Mouse (Mus musculus) embryonic fibroblast, embryonic 13.5 days (primary cell): ENCODE measurements at regions not wholly inside any gene's neighbourhood (a gene's known extent, or its start where the extent isn't known, plus 50 kb on each side); places are given as distances from the start of the nearest gene placed in this dataset.

Experiments
- H3K27ac ChIP-seq: 2 replicates; pipeline ENCODE4 v1.5.1; 2012; ENCODE audit warnings: low read length, control low read depth, inconsistent platforms; ENCODE audit not compliant: insufficient read depth
- H3K4me1 ChIP-seq: 2 replicates; pipeline ENCODE4 v1.6.1; 2011; ENCODE audit warnings: low read length; ENCODE audit not compliant: control insufficient read depth, insufficient read depth
- H3K4me3 ChIP-seq: 2 replicates; pipeline ENCODE4 v1.5.1; 2011; ENCODE audit warnings: mild to moderate bottlenecking, control low read depth, low read length; ENCODE audit not compliant: insufficient read depth
- CTCF ChIP-seq: IDR thresholded peaks from 2 replicates; pipeline ENCODE4 v1.5.1; 2011; ENCODE audit warnings: mild to moderate bottlenecking, control low read depth, low read length, moderate library complexity, borderline replicate concordance; ENCODE audit not compliant: insufficient read depth
- POLR2A ChIP-seq: IDR thresholded peaks from 2 replicates; pipeline ENCODE4 v1.6.1; 2011; ENCODE audit warnings: low read depth, mild to moderate bottlenecking, control low read depth, low read length, moderate library complexity

DNA sequence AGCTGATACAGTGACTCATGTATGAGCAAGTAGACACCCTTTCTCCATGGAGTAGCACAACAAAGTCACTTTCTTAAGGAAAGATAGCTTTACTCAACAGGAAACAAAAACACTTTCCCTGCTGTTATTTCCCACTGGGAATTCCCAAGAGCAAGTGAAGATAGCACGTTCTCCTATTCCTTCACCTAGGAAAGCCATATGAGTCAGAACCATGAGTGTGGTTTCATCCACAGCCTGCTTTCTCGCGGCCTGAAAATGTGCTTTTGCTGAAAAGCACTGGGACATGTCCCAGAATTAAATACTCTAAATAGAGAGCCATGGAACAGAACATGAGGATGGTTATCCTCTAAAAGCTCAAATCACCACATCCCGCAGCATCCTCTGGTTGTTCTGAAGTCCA lies 304.6 kb downstream of the Klf6 start:
- TF ChIP-seq POLR2A (no peak), CTCF (no peak)
- H3K27ac ChIP-seq, result peak overlapping the region; percentile 94
- H3K4me1 ChIP-seq, result peaks cover 10% of the 10 kb centered on the region
- H3K4me3 ChIP-seq, result no peak overlapping the region

- peak overlapping the region; percentile 95 for H3K27ac ChIP-seq
- TF ChIP-seq CTCF (no peak), POLR2A (no peak)
These were observed 305.9 kb downstream of the Klf6 start for GRCm38 (mm10) chr13:6167055-6167761.

GRCm38 (mm10) chr13:6173095-6173494 lies 311.8 kb downstream of the Klf6 start:
- Histone ChIP-seq H3K4me1 (no peaks in the 10 kb centered on the region), H3K4me3 (no peak overlapping the region), H3K27ac (no peak overlapping the region)
- TF ChIP-seq CTCF (no peak), POLR2A (no peak)

More at GRCm38 (mm10) chr13:6167055-6167761, 305.9 kb downstream of the Klf6 start:
- Histone ChIP-seq H3K4me3 (no peak overlapping the region), H3K4me1 (peaks cover 10% of the 10 kb centered on the region)

DNA sequence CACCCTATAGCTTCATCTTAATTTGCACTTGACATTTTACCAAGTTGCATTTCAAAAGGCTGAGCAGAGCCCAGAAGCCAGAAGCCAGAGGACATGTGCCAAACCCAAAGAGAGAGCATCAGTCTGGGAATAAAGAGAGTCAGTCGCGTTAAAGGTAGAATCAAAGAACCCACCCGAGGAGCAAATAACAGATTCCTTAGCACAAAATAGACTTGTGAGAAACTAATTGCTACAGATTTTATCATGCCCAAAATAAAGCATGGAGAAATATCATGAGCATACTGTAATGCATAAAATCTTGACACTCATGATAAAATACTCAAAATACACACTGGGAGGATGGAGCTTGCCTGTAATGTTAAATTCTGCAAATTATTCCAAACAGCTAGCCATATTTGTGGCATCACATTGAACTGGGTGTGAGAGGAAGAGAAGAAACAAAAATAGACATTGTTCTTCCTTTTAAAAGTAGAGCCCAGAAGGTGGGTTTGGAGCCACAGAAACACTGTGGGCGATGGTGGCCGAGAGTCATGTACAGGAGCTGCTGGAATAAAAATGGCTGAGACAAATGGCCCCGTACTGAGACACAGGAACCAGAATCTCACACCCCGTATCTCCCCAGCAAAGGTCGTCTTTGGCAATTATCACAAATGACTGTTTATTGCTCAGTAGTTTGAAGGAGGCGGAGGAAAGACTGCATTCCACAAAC lies 317.2 kb downstream of the Klf6 start:
- no peaks in the 10 kb centered on the region for H3K4me1 ChIP-seq
- H3K4me3 ChIP-seq, result no peak overlapping the region
- TF ChIP-seq POLR2A (no peak), CTCF (no peak)
- no peak overlapping the region for H3K27ac ChIP-seq

- Histone ChIP-seq H3K4me1 (peaks cover 14% of the 10 kb centered on the region), H3K27ac (no peak overlapping the region), H3K4me3 (no peak overlapping the region)
- TF ChIP-seq CTCF (no peak), POLR2A (no peak)
These were observed 327.9 kb downstream of the Klf6 start for GRCm38 (mm10) chr13:6189133-6189532.

GRCm38 (mm10) chr13:6189566-6189965 lies 328.3 kb downstream of the Klf6 start:
- TF ChIP-seq POLR2A (no peak), CTCF (no peak)
- H3K4me1 ChIP-seq, result peaks cover 19% of the 10 kb centered on the region
- H3K4me3 ChIP-seq, result no peak overlapping the region
- H3K27ac ChIP-seq, result no peak overlapping the region

DNA sequence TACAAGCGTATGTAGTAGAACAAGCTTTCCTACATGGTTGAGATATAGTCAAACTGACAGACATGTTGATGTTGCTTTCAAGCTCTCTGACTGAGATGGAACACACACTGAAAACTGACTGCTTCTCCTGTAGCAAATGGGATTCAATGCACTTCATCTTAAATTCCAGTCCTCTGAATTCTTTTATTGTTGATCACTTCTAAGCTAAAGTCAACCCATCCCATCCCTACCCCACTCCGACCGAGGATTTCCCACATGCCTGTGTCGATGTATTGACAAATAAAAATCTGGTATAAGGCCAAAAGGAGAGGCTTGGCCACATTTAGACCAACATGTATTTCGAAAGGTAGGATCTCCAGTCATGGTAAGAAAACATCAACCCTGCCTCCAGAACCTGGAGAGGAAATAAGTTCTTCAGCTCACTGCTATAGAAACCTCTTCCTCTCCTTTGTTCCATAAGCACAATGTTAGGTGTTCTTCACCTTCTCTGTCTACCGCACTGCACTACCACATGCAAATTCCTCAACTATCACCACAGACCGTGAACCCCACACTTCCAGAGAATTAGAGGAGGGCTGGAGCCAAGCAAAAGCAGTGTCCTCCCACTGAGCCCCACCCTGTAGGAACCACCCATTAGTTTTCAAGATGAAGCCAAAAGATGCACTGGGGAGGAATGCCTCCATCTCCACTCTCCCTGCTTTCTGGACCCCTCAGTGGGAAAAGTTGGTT lies 330.1 kb downstream of the Klf6 start:
- Histone ChIP-seq H3K27ac (peak overlapping the region; percentile 84), H3K4me1 (peaks cover 19% of the 10 kb centered on the region), H3K4me3 (no peak overlapping the region)
- no peak for TF ChIP-seq CTCF

GRCm38 (mm10) chr13:6191915-6192295 lies 330.6 kb downstream of the Klf6 start:
- TF ChIP-seq POLR2A (no peak), CTCF (no peak)
- Histone ChIP-seq H3K4me3 (no peak overlapping the region), H3K27ac (peak overlapping the region; percentile 98), H3K4me1 (peaks cover 23% of the 10 kb centered on the region)

GRCm38 (mm10) chr13:6196690-6197089 lies 335.4 kb downstream of the Klf6 start:
- H3K27ac ChIP-seq, result peak overlapping the region; percentile 27; the same call in 1 of the 2 replicates
- H3K4me1 ChIP-seq, result peaks cover 25% of the 10 kb centered on the region
- no peak overlapping the region for H3K4me3 ChIP-seq
- no peak for TF ChIP-seq POLR2A
- no peak for TF ChIP-seq CTCF

GRCm38 (mm10) chr13:6199107-6199506 lies 337.8 kb downstream of the Klf6 start:
- no peak overlapping the region for H3K27ac ChIP-seq
- peaks cover 14% of the 10 kb centered on the region for H3K4me1 ChIP-seq
- H3K4me3 ChIP-seq, result no peak overlapping the region
- no peak for TF ChIP-seq CTCF
- TF ChIP-seq POLR2A, result no peak
